Mouse (Mus musculus): ENCODE measurements at regions not wholly inside any gene's neighbourhood (a gene's known extent, or its start where the extent isn't known, plus 50 kb on each side); places are given as distances from the start of the nearest gene placed in this dataset.

DNA sequence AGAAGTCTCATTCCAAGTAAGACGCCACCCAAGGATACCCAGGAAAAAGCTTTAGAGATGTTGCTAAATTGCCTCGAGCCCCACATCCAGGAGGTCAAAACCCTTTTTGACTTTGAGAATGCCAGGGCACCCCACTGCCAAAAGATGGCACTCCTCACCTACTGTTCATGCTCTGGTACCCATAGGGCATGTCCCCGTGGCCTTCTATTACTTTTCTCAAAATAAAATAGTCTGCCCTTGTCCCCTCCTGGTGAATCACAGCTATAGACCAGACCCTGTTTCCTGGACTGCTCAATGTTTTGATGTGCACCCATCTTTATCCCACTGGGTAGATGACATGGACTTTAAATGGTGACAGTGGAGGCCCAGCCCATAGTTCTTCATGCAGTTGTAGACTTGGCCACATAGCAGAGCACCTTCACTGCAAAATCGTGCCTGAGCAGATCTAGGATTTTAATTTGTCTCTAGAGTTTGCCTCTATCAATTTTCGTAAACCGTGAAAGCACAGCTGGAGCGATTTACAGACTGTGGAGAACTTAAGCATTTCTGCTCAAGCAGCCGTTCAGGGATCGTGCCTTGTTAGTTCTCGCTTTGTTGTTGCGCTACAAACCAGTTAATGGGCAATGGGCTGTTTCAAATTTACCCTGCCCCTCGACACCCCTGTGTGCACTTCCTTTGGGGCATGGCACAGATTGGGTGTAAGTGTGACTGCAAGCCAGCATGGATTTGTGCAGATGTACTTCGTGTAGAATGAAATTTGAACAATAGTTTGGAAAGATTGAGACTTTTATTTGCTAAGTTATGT, 300.0 kb downstream of the Slc30a10 start:
- TF ChIP-seq ZNF384 (IDR thresholded peaks at IDR 0.05; ENCODE audit: low read depth, low read length) (no peak), CHD2 (IDR thresholded peaks at IDR 0.05; ENCODE audit: low read depth, low read length) (no peak), ZC3H11A (IDR thresholded peaks at IDR 0.05; ENCODE audit: borderline replicate concordance, low read depth, low read length) (no peak), HCFC1 (IDR thresholded peaks at IDR 0.05; ENCODE audit: borderline replicate concordance, insufficient read depth, low read length) (no peak), MAFK (IDR thresholded peaks at IDR 0.05; ENCODE audit: insufficient read depth, low read depth, low read length) (no peak)
